Mouse (Mus musculus): ENCODE data around the gene Retreg1.

The Retreg1 gene

GRCm38 (mm10) chr15:25880192-25880591, 37.2 kb downstream of the Retreg1 start:
- no peak for ATAC-seq (ENCODE audit: low TSS enrichment)

DNA sequence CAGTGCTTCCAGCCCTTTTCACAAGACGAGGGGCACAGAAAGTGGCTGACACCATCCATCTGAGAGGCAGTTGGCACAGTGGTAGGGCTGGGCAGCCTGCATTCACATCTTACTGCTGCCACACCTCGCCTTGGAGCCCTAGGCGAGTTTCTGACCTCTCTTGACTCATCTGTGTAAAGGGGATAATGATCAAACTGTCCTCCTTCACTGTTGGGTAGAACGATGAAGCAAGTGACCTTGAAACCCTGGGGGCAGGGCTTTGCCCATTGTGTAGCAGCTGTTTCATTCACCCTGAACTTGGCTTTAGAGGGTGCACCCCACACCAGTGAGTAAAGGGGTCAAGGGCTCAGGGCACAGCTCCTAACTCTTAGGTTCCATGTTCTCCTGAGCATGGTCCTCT, 39.0 kb downstream of the Retreg1 start:
- ATAC-seq (ENCODE audit: low TSS enrichment), result no peak

DNA sequence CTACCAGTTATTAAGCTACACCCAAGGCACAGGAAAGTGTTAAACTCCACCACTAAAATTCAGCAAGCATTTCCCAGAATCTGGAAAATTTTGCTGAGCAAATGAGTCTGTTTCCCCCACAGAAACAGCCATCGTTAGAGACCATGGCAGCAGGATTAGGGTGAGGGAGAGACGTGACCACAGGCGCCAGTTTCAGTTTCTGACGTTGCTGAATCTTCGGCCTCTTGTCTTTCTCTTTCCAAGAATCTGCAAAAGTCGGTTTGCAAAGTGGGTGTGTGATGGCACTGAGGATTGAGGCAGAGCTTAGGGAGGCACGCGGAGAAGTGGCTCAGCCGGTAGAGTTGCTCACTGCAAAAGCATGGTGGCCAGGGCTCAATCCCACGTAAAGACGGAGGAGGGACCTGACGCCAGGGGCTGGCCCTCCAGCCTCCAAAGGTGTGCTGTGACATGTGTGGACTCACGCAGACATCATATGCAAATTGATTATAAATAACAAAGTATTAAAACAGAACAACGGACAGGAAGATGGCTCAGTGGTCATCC, 41.5 kb downstream of the Retreg1 start:
- ATAC-seq (ENCODE audit: low TSS enrichment), result no peak

DNA sequence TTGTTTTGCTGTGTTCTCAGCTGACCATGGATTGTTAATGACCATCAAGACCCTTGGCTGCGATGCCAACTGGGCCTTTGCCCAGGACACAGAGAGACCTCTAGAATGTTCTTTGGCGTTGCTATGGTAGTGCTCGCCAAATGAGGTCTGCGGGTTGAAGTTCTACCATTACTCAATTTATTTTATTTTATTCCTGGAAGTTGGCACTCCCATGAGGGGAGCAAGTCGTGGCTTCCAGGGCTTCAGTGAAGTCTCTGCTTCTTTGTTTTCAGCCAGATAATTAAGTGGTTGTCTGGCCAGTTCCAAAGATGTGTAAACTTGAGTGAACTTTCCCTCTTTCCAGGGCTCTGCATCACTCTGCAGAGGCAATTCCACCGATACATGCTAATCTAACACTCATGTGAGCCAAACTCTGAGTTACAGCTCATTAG, 43.6 kb downstream of the Retreg1 start:
- peak; percentile 32 for ATAC-seq (ENCODE audit: low TSS enrichment)

GRCm38 (mm10) chr15:25889927-25890326, 46.9 kb downstream of the Retreg1 start:
- no peak for ATAC-seq (ENCODE audit: low TSS enrichment)

GRCm38 (mm10) chr15:25891556-25891955, 48.6 kb downstream of the Retreg1 start:
- peak; percentile 21; the same call in 1 of the 2 replicates for ATAC-seq (ENCODE audit: low TSS enrichment)

GRCm38 (mm10) chr15:25893327-25893726, 50.3 kb downstream of the Retreg1 start:
- ATAC-seq (ENCODE audit: low TSS enrichment), result peak; percentile 71; the same call in 1 of the 2 replicates

DNA sequence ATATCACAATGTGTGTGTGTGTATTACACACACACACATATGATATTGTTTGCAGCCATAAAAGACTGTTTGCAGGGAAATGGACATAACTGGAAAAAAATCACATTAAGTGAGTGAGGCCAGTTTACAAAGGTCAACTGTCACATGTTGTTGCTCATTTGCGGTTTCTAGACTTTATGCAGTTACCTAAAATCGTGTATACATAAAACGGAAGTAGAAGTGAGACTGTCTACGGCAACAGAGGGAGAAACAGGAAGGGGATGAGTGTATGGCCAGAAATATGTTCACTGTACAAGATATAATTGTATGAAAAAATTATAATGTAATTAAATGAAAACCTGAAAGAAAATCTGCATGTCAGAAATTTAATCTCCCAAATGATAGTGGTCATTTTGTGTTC, 53.8 kb downstream of the Retreg1 start:
- ATAC-seq (ENCODE audit: low TSS enrichment), result no peak

DNA sequence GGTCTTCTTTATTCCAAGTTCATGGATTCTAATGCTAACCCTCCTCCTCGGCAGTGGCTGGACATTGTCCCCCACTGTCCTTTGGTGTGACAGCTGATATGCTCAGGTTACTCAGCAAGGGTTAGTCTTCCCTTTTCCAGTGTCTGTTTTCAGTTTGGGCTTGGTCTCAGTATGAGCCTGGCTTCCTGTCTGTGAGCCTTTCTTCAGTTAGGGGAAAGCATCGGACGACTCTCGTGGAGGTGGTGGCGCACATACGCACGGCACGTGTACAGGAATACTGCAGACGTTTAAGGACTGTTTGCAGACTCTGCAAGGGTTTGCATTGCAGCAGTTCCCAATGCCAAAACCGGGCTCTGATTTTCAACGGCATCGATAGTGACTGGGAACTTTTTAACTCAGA, 54.6 kb downstream of the Retreg1 start:
- ATAC-seq (ENCODE audit: low TSS enrichment), result no peak

DNA sequence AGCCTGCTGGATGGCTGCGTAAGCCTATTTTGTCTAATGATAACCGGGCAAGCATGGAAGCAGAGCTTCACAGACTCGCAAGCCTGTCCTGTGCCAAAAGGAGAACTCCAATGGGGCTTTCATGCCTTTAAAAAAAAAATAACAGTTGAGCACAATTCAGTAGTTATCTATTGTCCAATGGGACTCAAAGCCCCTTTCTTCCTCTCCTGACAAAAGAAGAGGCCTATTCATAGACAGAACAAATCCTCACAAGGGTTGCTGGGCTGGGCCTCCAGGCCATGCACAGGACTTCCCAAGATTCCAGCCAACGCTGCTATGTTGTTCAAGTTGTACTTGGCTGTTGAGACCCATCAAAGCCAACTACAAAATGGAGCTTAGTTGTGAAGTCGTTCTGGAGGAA, 56.0 kb downstream of the Retreg1 start:
- ATAC-seq (ENCODE audit: low TSS enrichment), result peak; percentile 53

- peak; percentile 69 for ATAC-seq (ENCODE audit: low TSS enrichment)
These were observed 57.6 kb downstream of the Retreg1 start for GRCm38 (mm10) chr15:25900540-25900939.

GRCm38 (mm10) chr15:25902931-25903615, 60.1 kb downstream of the Retreg1 start:
- no peak for ATAC-seq (ENCODE audit: low TSS enrichment)

GRCm38 (mm10) chr15:25904435-25905021, 61.5 kb downstream of the Retreg1 start:
- peak; percentile 42; the same call in 1 of the 2 replicates for ATAC-seq (ENCODE audit: low TSS enrichment)

DNA sequence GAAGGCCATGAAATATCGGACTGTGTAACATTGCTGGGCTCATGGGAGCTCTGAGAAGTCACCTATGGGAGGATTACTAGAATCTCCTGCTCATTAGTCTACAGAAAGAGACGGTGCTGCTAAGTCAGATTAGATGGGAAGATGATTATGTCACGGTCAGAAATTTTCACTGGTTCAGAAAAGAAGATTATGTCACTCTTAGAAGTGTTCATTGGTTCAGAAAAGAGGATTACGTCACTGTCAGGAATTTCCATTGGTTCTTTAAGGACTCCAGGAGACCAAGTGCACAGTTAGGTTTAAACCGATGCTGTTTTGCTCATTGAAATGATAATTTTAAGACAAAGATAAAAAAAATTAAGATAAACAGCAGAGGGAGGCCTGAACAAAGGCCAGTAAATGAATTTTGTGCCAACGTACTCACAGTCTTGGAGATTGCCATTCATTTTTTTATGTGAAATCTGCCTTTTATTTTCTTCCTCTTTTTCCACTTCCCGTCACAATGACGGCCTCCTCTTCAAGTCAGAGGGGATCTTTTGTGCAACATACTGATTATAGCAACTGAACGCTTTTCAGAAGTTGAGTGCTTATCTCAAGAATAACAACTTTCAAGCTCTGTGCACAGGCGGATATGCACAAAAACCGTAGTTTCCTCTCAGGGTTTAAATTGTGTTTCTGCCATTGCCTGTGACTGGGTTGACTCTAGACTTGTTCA, 67.0 kb downstream of the Retreg1 start:
- peak; percentile 38; the same call in 1 of the 2 replicates for ATAC-seq (ENCODE audit: low TSS enrichment)

- ATAC-seq (ENCODE audit: low TSS enrichment), result no peak
These were observed 67.5 kb downstream of the Retreg1 start for GRCm38 (mm10) chr15:25910495-25910865.

GRCm38 (mm10) chr15:25910924-25911323, 67.9 kb downstream of the Retreg1 start:
- no peak for ATAC-seq (ENCODE audit: low TSS enrichment)

- ATAC-seq (ENCODE audit: low TSS enrichment), result no peak
These were observed 69.9 kb downstream of the Retreg1 start for GRCm38 (mm10) chr15:25912911-25913310.

GRCm38 (mm10) chr15:25913659-25914058, 70.7 kb downstream of the Retreg1 start:
- ATAC-seq (ENCODE audit: low TSS enrichment), result peak; percentile 44; the same call in 1 of the 2 replicates

DNA sequence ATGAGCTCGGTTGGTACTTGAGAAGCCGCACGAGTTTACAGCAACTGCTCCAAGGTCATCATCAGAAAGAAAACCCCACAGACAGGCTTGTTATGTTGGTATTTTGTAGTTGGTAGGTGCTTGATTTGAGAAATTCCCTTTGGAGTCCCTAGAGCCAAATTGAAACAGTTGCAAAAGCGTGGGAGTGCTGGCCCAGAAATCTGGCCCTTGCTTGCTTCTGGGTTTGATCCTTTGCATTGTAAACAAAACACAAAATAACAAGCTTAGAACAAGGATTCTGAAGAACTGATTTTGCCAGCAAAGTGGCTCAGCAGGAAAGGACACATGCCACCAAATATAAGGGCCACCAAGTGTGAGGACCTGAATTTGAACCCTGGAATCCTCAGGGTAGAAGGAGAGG, 71.2 kb downstream of the Retreg1 start:
- no peak for ATAC-seq (ENCODE audit: low TSS enrichment)

DNA sequence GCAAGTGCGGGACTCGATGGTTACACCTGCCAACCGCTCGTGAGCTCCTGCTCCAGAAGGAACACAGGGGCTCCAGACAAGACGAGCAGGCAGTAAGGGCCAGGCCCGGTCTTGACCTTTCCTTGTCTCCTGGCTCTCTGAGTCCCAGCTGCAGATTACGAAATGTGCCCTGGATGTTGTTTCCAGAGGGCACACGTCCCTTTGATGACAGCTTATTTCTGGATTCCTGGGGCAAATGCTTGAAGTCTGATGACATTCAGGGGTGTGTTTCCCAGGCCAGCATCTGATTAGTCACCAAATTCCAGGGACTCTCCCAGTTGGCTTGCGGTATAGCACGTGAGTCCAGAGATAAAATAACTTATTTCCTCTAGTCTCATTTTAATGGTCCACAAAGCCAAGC, 72.0 kb downstream of the Retreg1 start:
- ATAC-seq (ENCODE audit: low TSS enrichment), result 0 out of 2 replicates have a peak, but pooled peaks have one; percentile 6

- ATAC-seq (ENCODE audit: low TSS enrichment), result peak; percentile 20
These were observed 72.7 kb downstream of the Retreg1 start for GRCm38 (mm10) chr15:25915574-25916205.

DNA sequence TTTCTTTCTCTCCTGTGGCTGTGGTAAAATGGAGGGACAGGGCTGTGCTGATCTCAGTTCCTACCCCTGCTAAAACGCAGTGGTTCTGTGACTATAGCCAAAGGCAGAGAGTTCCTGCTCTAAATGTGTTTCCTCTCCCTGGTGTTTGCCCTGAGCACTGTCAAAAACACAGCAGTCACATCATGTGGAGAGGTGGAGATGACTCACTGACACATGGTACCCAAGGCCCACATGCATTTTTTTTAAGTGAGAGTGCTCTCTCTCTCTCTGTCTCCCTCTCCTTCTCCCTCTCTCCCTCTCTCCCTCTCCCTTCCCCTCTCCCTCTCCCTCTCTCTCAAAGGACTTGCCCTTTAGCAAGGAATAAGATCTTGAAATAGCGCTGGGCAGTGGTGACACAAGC, 73.3 kb downstream of the Retreg1 start:
- ATAC-seq (ENCODE audit: low TSS enrichment), result peak; percentile 18; the same call in 1 of the 2 replicates
